Mouse (Mus musculus) neutrophil, adult 59 days (primary cell): ENCODE data around the gene Fgd4. TPM values are rescaled to one million over a fixed set of nuclear protein-coding genes. Genes with fewer than 3 reads are reported as not detected.

Experiments used
- total RNA-seq, 2 experiments: library from RNA; stranded (reverse); gene quantifications; 1 replicate in 1 of 2; 2 replicates in 1 of 2; pipeline ENCODE4 v1.2.4; 2023

Gene Fgd4
- 100 to 1,000 TPM; 130 to 133 TPM for total RNA-seq

DNA sequence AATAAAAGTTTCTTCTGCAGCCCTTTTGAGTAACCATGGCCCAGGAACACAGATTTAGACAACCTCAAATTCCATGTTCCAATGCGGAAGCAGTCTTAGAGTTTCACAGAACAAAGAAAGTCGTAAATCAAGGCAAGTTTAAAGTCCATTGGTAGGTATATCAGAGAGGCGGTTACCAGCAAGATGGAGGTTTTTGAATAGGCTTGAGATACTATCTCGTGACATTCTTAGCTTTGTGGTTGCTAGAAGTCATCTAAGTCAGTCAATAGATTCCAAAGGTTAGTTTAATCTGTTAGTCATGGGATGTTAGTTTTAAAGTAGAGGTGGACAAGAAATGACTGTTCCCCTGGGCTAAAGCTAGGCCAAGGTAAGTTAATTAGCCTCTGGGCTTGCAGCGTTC is at the start of gene Fgd4:
Gene Fgd4 (minus strand): TSS at position 89 of the 400 bp plus-strand sequence.

Other genes starting within 250 kb of the Fgd4 start
- 10 to 100 TPM; 23.7 to 29.4 TPM for gene Dnm1l, start 241.6 kb downstream of the Fgd4 start, total RNA-seq
- gene Olfr19, start 75.9 kb upstream of the Fgd4 start, total RNA-seq = not detected
- 1 to 10 TPM; 5.7 TPM for gene Spag6l, start 228.9 kb upstream of the Fgd4 start, total RNA-seq